Mouse (Mus musculus): Measurements from ENCODE around the gene Plek.

DNA sequence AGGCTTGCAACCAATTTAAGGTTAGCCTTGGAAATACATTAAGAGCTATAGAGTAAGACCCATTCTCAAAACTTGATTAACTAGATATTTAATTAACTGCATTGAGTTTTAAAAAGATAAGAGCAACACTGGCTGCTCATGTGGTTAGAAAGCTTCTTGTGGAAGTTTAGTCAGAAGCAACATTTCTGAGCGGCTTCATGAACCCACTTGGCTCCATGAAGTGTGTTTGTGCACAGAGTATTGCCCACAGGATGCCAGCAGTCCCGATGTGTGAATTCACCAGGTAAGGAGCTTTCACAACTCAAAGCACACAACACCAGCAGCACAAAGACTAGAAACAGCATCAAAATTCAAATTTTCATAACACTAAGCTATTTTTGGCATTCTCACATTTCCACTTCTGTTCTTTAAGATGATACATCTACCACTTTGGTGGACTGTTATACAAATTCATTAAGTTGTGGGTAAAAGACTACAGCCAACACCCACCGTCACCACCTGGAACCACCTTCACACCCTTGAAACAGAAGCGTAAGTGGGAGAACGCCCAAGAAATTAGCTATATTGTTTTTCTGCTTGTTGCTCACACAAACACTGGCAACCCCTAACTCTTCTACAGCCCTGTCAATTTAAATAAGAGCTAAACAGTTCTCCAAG lies 44.5 kb downstream of the Plek start:
- TF ChIP-seq CTCF (IDR thresholded peaks at IDR 0.05; ENCODE audit: low read depth, low read length): no peak
- no peak for TF ChIP-seq POLR2A (IDR thresholded peaks at IDR 0.05; ENCODE audit: borderline replicate concordance, low read depth, low read length)
